Mouse (Mus musculus): ENCODE data around the gene Mkln1. TPM values are rescaled to one million over a fixed set of nuclear protein-coding genes. Genes with fewer than 3 reads are reported as not detected.
A peak's percentile ranks its signal among the peaks of the same experiment; 100 is the strongest.

Mkln1 gene
- polyA plus RNA-seq, 1 experiment: 153 TPM

GRCm38 (mm10) chr6:31453735-31454134, 55.2 kb downstream of the Mkln1 start:
- no peaks in the 10 kb centered on the region for H3K9me3 ChIP-seq (replicated peaks; ENCODE audit: control insufficient read depth, insufficient read depth, low read length, poor library complexity, severe bottlenecking)
- no peak overlapping the region for H3K9ac ChIP-seq (ENCODE audit: low read depth, poor library complexity, severe bottlenecking)
- TF ChIP-seq POLR2A (IDR thresholded peaks at IDR 0.05; ENCODE audit: insufficient read depth, low read length) (no peak), CTCF (IDR thresholded peaks at IDR 0.05; ENCODE audit: low read depth, low read length) (no peak), EP300 (IDR thresholded peaks at IDR 0.05; ENCODE audit: insufficient read depth, low read depth, low read length) (no peak)

GRCm38 (mm10) chr6:31455376-31455775, 56.8 kb downstream of the Mkln1 start:
- Histone ChIP-seq H3K4me3 (ENCODE audit: low read depth, low read length) (no peak overlapping the region), H3K27me3 (ENCODE audit: control insufficient read depth, insufficient read depth, low read length, poor library complexity, severe bottlenecking) (no peaks in the 10 kb centered on the region), H3K4me1 (ENCODE audit: control insufficient read depth, insufficient read depth, low read length) (no peaks in the 10 kb centered on the region), H3K9ac (ENCODE audit: low read depth, poor library complexity, severe bottlenecking) (no peak overlapping the region), H3K27ac (ENCODE audit: insufficient read depth, low read length) (no peak overlapping the region), H3K9me3 (replicated peaks; ENCODE audit: control insufficient read depth, insufficient read depth, low read length, poor library complexity, severe bottlenecking) (no peaks in the 10 kb centered on the region), H3K36me3 (ENCODE audit: control insufficient read depth, insufficient read depth, low read length, poor library complexity, severe bottlenecking) (peaks cover 2% of the 10 kb centered on the region; the same call in 1 of the 2 replicates)
- TF ChIP-seq EP300 (IDR thresholded peaks at IDR 0.05; ENCODE audit: insufficient read depth, low read depth, low read length) (no peak), CTCF (IDR thresholded peaks at IDR 0.05; ENCODE audit: low read depth, low read length) (no peak), POLR2A (IDR thresholded peaks at IDR 0.05; ENCODE audit: insufficient read depth, low read length) (no peak)

More at GRCm38 (mm10) chr6:31453735-31454134, 55.2 kb downstream of the Mkln1 start:
- no peaks in the 10 kb centered on the region for H3K4me1 ChIP-seq (ENCODE audit: control insufficient read depth, insufficient read depth, low read length)
- no peak overlapping the region for H3K27ac ChIP-seq (ENCODE audit: insufficient read depth, low read length)
- H3K36me3 ChIP-seq (ENCODE audit: control insufficient read depth, insufficient read depth, low read length, poor library complexity, severe bottlenecking): peaks cover 2% of the 10 kb centered on the region; the same call in 1 of the 2 replicates
- no peaks in the 10 kb centered on the region for H3K27me3 ChIP-seq (ENCODE audit: control insufficient read depth, insufficient read depth, low read length, poor library complexity, severe bottlenecking)
- no peak overlapping the region for H3K4me3 ChIP-seq (ENCODE audit: low read depth, low read length)

DNA sequence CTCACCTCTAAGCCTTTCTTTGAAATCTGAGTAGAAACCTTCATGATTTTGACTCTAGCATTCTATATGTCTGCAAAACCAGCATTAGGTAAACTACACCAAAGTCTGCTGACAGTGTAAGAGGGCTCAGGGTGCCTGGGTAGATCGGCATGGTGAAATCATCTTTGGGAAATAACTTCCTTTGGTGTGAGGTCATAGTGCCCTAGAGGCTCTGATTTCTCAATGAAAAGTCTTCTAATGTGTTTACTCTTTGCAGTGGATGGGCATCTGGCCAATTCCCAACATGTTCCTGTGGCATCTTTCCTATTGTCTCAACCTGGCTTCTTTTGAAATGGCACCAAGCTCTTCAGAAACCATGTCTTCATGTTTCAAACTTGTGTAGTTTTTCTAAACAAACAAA, 58.5 kb downstream of the Mkln1 start:
- Histone ChIP-seq H3K9ac (ENCODE audit: low read depth, poor library complexity, severe bottlenecking) (no peak overlapping the region), H3K27ac (ENCODE audit: insufficient read depth, low read length) (no peak overlapping the region), H3K4me3 (ENCODE audit: low read depth, low read length) (no peak overlapping the region), H3K9me3 (replicated peaks; ENCODE audit: control insufficient read depth, insufficient read depth, low read length, poor library complexity, severe bottlenecking) (no peaks in the 10 kb centered on the region), H3K36me3 (ENCODE audit: control insufficient read depth, insufficient read depth, low read length, poor library complexity, severe bottlenecking) (no peaks in the 10 kb centered on the region; the same call in 1 of the 2 replicates), H3K4me1 (ENCODE audit: control insufficient read depth, insufficient read depth, low read length) (no peaks in the 10 kb centered on the region), H3K27me3 (ENCODE audit: control insufficient read depth, insufficient read depth, low read length, poor library complexity, severe bottlenecking) (no peaks in the 10 kb centered on the region)
- TF ChIP-seq CTCF (IDR thresholded peaks at IDR 0.05; ENCODE audit: low read depth, low read length) (no peak), EP300 (IDR thresholded peaks at IDR 0.05; ENCODE audit: insufficient read depth, low read depth, low read length) (no peak), POLR2A (IDR thresholded peaks at IDR 0.05; ENCODE audit: insufficient read depth, low read length) (no peak)

DNA sequence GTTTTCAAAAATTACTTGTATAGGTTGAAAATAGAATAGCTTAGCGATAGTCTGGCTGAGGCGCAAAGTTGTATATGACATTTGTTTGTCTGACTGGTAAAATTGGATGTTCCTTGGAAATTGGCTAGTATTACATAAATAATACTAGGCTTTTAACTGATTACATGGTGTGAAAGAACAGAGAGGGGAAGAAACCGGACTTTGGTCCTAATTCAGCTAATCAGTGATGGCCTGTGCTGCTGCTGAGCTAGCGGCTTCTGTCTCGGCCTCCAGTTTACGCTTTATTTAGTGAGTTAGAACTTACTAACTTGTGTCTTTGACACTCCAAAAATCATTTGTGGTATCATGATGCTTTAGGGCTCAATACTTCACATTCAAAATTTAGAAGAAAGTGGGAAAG, 70.9 kb downstream of the Mkln1 start:
- no peaks in the 10 kb centered on the region for H3K27me3 ChIP-seq (ENCODE audit: control insufficient read depth, insufficient read depth, low read length, poor library complexity, severe bottlenecking)
- no peaks in the 10 kb centered on the region; the same call in 1 of the 2 replicates for H3K36me3 ChIP-seq (ENCODE audit: control insufficient read depth, insufficient read depth, low read length, poor library complexity, severe bottlenecking)
- H3K4me3 ChIP-seq (ENCODE audit: low read depth, low read length): no peak overlapping the region
- H3K9ac ChIP-seq (ENCODE audit: low read depth, poor library complexity, severe bottlenecking): no peak overlapping the region
- TF ChIP-seq CTCF (IDR thresholded peaks at IDR 0.05; ENCODE audit: low read depth, low read length) (no peak), POLR2A (IDR thresholded peaks at IDR 0.05; ENCODE audit: insufficient read depth, low read length) (no peak), EP300 (IDR thresholded peaks at IDR 0.05; ENCODE audit: insufficient read depth, low read depth, low read length) (no peak)
- H3K27ac ChIP-seq (ENCODE audit: insufficient read depth, low read length): no peak overlapping the region
- H3K9me3 ChIP-seq (replicated peaks; ENCODE audit: control insufficient read depth, insufficient read depth, low read length, poor library complexity, severe bottlenecking): no peaks in the 10 kb centered on the region
- no peaks in the 10 kb centered on the region for H3K4me1 ChIP-seq (ENCODE audit: control insufficient read depth, insufficient read depth, low read length)

DNA sequence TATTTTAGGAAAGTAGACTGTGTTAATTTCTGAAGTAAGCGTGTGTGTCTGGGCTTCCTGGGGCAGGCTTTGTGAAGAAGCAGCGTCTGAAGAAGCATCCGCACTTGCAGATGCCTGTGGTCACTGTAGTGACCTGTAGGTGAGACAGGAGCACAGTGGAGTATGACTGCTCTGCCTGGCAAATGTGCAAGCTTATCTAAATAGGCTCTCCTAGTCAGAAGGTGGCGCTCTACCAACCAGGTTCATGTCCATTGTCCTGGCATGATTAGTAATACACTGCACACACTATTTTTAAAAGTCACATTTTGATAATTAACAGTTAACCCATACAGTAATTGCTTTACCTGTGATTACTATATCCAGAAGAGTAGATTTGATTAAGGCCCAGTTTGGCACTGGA, 79.7 kb downstream of the Mkln1 start:
- Histone ChIP-seq H3K36me3 (ENCODE audit: control insufficient read depth, insufficient read depth, low read length, poor library complexity, severe bottlenecking) (no peaks in the 10 kb centered on the region; the same call in 1 of the 2 replicates), H3K9me3 (replicated peaks; ENCODE audit: control insufficient read depth, insufficient read depth, low read length, poor library complexity, severe bottlenecking) (no peaks in the 10 kb centered on the region), H3K4me1 (ENCODE audit: control insufficient read depth, insufficient read depth, low read length) (no peaks in the 10 kb centered on the region), H3K27me3 (ENCODE audit: control insufficient read depth, insufficient read depth, low read length, poor library complexity, severe bottlenecking) (no peaks in the 10 kb centered on the region), H3K4me3 (ENCODE audit: low read depth, low read length) (no peak overlapping the region), H3K9ac (ENCODE audit: low read depth, poor library complexity, severe bottlenecking) (no peak overlapping the region), H3K27ac (ENCODE audit: insufficient read depth, low read length) (no peak overlapping the region)
- no peak for TF ChIP-seq EP300 (IDR thresholded peaks at IDR 0.05; ENCODE audit: insufficient read depth, low read depth, low read length)
- TF ChIP-seq CTCF (IDR thresholded peaks at IDR 0.05; ENCODE audit: low read depth, low read length): peak; percentile 49

DNA sequence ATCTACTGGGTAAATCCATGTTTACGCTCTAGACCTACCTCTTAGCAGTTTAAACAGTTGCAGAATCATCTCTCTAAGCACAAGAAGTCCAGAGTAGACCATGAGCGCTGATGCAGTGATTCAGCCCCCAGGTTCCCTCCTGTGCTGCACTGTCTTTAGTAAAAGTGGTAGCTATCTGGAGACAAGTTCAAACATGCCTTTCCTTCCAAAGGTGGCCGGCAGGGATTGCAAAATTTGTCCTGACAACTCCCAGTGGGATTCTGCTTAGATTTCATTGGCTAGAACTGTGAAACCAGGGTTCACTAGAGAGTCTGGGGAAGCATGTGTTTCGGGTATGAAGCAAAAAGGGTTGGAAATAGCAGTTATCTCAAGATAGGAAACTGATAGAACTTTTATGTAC, 81.5 kb downstream of the Mkln1 start:
- TF ChIP-seq CTCF (IDR thresholded peaks at IDR 0.05; ENCODE audit: low read depth, low read length) (no peak), POLR2A (IDR thresholded peaks at IDR 0.05; ENCODE audit: insufficient read depth, low read length) (no peak), EP300 (IDR thresholded peaks at IDR 0.05; ENCODE audit: insufficient read depth, low read depth, low read length) (no peak)
- no peaks in the 10 kb centered on the region for H3K9me3 ChIP-seq (replicated peaks; ENCODE audit: control insufficient read depth, insufficient read depth, low read length, poor library complexity, severe bottlenecking)
- no peaks in the 10 kb centered on the region for H3K4me1 ChIP-seq (ENCODE audit: control insufficient read depth, insufficient read depth, low read length)
- H3K27me3 ChIP-seq (ENCODE audit: control insufficient read depth, insufficient read depth, low read length, poor library complexity, severe bottlenecking): no peaks in the 10 kb centered on the region
- no peak overlapping the region; the same call in 1 of the 2 replicates for H3K9ac ChIP-seq (ENCODE audit: low read depth, poor library complexity, severe bottlenecking)
- H3K27ac ChIP-seq (ENCODE audit: insufficient read depth, low read length): peak overlapping the region; percentile 46
- H3K36me3 ChIP-seq (ENCODE audit: control insufficient read depth, insufficient read depth, low read length, poor library complexity, severe bottlenecking): no peaks in the 10 kb centered on the region; the same call in 1 of the 2 replicates
- H3K4me3 ChIP-seq (ENCODE audit: low read depth, low read length): no peak overlapping the region
